Mouse (Mus musculus) kidney, postnatal 36 days (tissue): Measurements from ENCODE around the gene Gm21988.

ENCODE experiments used
- DNase-seq, 2 experiments: peaks; one replicate each; pipeline ENCODE4 v3.0.0; 2021 to 2022; ENCODE audit warnings: mixed read lengths in 2 of 2

Gm21988 gene

GRCm38 (mm10) chr11:70235254-70235900, 4.3 kb downstream of the Gm21988 start:
- DNase-seq: peak; percentile 64 to 69

GRCm38 (mm10) chr11:70234497-70234896, 5.1 kb downstream of the Gm21988 start:
- no peak for DNase-seq

- peak; percentile 26 to 44 for DNase-seq
These were observed 5.6 kb downstream of the Gm21988 start for GRCm38 (mm10) chr11:70234037-70234436.

- peak in 1 of 2 experiments; percentile 22 for DNase-seq
These were observed 6.6 kb downstream of the Gm21988 start for GRCm38 (mm10) chr11:70233016-70233415.

- DNase-seq: peak; percentile 33 to 66
These were observed 7.1 kb downstream of the Gm21988 start for GRCm38 (mm10) chr11:70232546-70232945.

- DNase-seq: peak; percentile 79 to 91
These were observed 9.3 kb downstream of the Gm21988 start for GRCm38 (mm10) chr11:70230239-70230727.

GRCm38 (mm10) chr11:70229260-70230010, 10.2 kb downstream of the Gm21988 start, which contains the start of gene Bcl6b:
Gene Bcl6b (minus strand): TSS chr11:70229798.
- DNase-seq: peak; percentile 16 to 72

- peak; percentile 89 to 95 for DNase-seq
These were observed 10.8 kb downstream of the Gm21988 start for GRCm38 (mm10) chr11:70228828-70229227.

GRCm38 (mm10) chr11:70227661-70228245, 11.9 kb downstream of the Gm21988 start:
- no peak for DNase-seq

GRCm38 (mm10) chr11:70227126-70227525, 12.5 kb downstream of the Gm21988 start:
- no peak for DNase-seq

GRCm38 (mm10) chr11:70226602-70226890, 13.1 kb downstream of the Gm21988 start:
- DNase-seq: peak in 1 of 2 experiments; percentile 75

- DNase-seq: peak in 1 of 2 experiments; percentile 42
These were observed 13.6 kb downstream of the Gm21988 start for GRCm38 (mm10) chr11:70225798-70226601.

GRCm38 (mm10) chr11:70223724-70224123, 15.9 kb downstream of the Gm21988 start:
- peak in 1 of 2 experiments; percentile 66 for DNase-seq

- peak; percentile 68 to 79 for DNase-seq
These were observed 17.8 kb downstream of the Gm21988 start for GRCm38 (mm10) chr11:70221603-70222500.

GRCm38 (mm10) chr11:70220731-70221602, 18.7 kb downstream of the Gm21988 start, which contains the start of gene Slc16a13:
Gene Slc16a13 (minus strand): TSS chr11:70221064.
- peak; percentile 98 to 99 for DNase-seq

- DNase-seq: peak in 1 of 2 experiments; percentile 57
These were observed 19.3 kb downstream of the Gm21988 start for GRCm38 (mm10) chr11:70220323-70220722.

- no peak for DNase-seq
These were observed 19.8 kb downstream of the Gm21988 start for GRCm38 (mm10) chr11:70219873-70220272.

- DNase-seq: peak in 1 of 2 experiments; percentile 44
These were observed 20.7 kb downstream of the Gm21988 start for GRCm38 (mm10) chr11:70218741-70219470.

GRCm38 (mm10) chr11:70218039-70218438, 21.6 kb downstream of the Gm21988 start:
- peak; percentile 72 to 83 for DNase-seq

- no peak for DNase-seq
These were observed 23.5 kb downstream of the Gm21988 start for GRCm38 (mm10) chr11:70216103-70216502.
